Mouse (Mus musculus) G1E (cell line): Measurements from ENCODE around the gene 1110008L16Rik.

Source experiments
- CTCF ChIP-seq: IDR thresholded peaks from 2 replicates; pipeline ENCODE4 v1.5.1; 2012; ENCODE audit warnings: low read depth, low read length, inconsistent platforms, mixed read lengths
- GATA1 ChIP-seq: IDR thresholded peaks from 2 replicates; pipeline ENCODE4 v1.6.1; 2012; ENCODE audit warnings: borderline replicate concordance, low read length, inconsistent platforms, mixed read lengths
- GATA2 ChIP-seq: IDR thresholded peaks from 2 replicates; pipeline ENCODE4 v1.6.1; 2012; ENCODE audit warnings: low read depth, low read length, inconsistent platforms, borderline replicate concordance
- POLR2AphosphoS5 ChIP-seq: IDR thresholded peaks from 2 replicates; pipeline ENCODE4 v1.6.1; 2012; ENCODE audit warnings: low read depth, low read length, inconsistent platforms; ENCODE audit not compliant: insufficient replicate concordance
- TAL1 ChIP-seq: conservative IDR thresholded peaks from 2 replicates; pipeline ENCODE4 v1.6.1; 2012; ENCODE audit warnings: low read depth, low read length, inconsistent platforms, mixed read lengths

GRCm38 (mm10) chr12:55429956-55430355 is 130.6 kb downstream of the 1110008L16Rik start:
- TF ChIP-seq GATA1, result no peak
- no peak for TF ChIP-seq CTCF
- no peak for TF ChIP-seq GATA2
- no peak for TF ChIP-seq POLR2AphosphoS5
- no peak for TF ChIP-seq TAL1
